Mouse (Mus musculus) mammary gland, adult 2 months (tissue): ENCODE data around the gene Gm6217. TPM values are rescaled to one million over a fixed set of nuclear protein-coding genes. Genes with fewer than 3 reads are reported as not detected.

Experiments used
- polyA plus RNA-seq: library from polyadenylated mRNA; depleted of rRNA; stranded (reverse); fragments of >200 nt; gene quantifications from 2 replicates; pipeline ENCODE4 v1.2.3, GENCODE M21; 2012; ENCODE audit warnings: low replicate concordance; rRNA removed

Gm6217 gene
- not detected in 2 replicates for polyA plus RNA-seq

GRCm38 (mm10) chr1:82931326-82931725 lies at the start of gene Gm6217:
Gene Gm6217, minus strand, starts transcription at chr1:82931399.

GRCm38 (mm10) chr1:82959870-82960385 lies 28.7 kb upstream of the Gm6217 start, which contains the start of gene Gm47955:
Gene Gm47955, plus strand, starts transcription at chr1:82960286.

GRCm38 (mm10) chr1:82955913-82956312 lies 24.7 kb upstream of the Gm6217 start, which contains the start of gene Gm7544:
Gene Gm7544, minus strand, starts transcription at chr1:82956013.

GRCm38 (mm10) chr1:82943295-82943694 lies 12.1 kb upstream of the Gm6217 start, which contains the start of gene A030003K21Rik:
Gene A030003K21Rik, minus strand, starts transcription at chr1:82943388.

GRCm38 (mm10) chr1:82924650-82925049 lies 6.5 kb downstream of the Gm6217 start, which contains the start of gene A030014E15Rik:
Gene A030014E15Rik, plus strand, starts transcription at chr1:82924917.

GRCm38 (mm10) chr1:82913025-82913424 lies 18.2 kb downstream of the Gm6217 start, which contains the start of gene A030005L19Rik:
Gene A030005L19Rik, plus strand, starts transcription at chr1:82913325.

Other genes starting within 250 kb of the Gm6217 start
- 50.1 and 51.4 TPM in 2 replicates for gene Mff, start 206.5 kb downstream of the Gm6217 start, polyA plus RNA-seq
- gene Tm4sf20, start 162.9 kb downstream of the Gm6217 start, polyA plus RNA-seq = not detected in 2 replicates
- not detected in 2 replicates for gene Gm47791, start 160.2 kb downstream of the Gm6217 start, polyA plus RNA-seq
- 42.7 and 63.9 TPM in 2 replicates for gene Agfg1, start 91.9 kb downstream of the Gm6217 start, polyA plus RNA-seq
- 0.60 and 1.1 TPM in 2 replicates for gene A030005L19Rik, start 18.1 kb downstream of the Gm6217 start, polyA plus RNA-seq
- not detected in 2 replicates for gene A030014E15Rik, start 6.5 kb downstream of the Gm6217 start, polyA plus RNA-seq
- not detected in 2 replicates for gene A030003K21Rik, start 12.0 kb upstream of the Gm6217 start, polyA plus RNA-seq
- gene Gm7544, start 24.6 kb upstream of the Gm6217 start, polyA plus RNA-seq = not detected in 2 replicates
- not detected in 2 replicates for gene Gm47955, start 28.9 kb upstream of the Gm6217 start, polyA plus RNA-seq
- gene Gm47959, start 69.1 kb upstream of the Gm6217 start, polyA plus RNA-seq = not detected in 2 replicates
- gene Slc19a3, start 107.0 kb upstream of the Gm6217 start, polyA plus RNA-seq = 0.41 and 0.72 TPM in 2 replicates
- gene Krtap28-10, start 111.1 kb upstream of the Gm6217 start, polyA plus RNA-seq = not detected in 2 replicates
- not detected in 2 replicates for gene Gm47969, start 113.5 kb upstream of the Gm6217 start, polyA plus RNA-seq
- gene A030005K14Rik, start 128.0 kb upstream of the Gm6217 start, polyA plus RNA-seq = not detected in 2 replicates
- not detected in 2 replicates for gene Krtap28-13, start 129.5 kb upstream of the Gm6217 start, polyA plus RNA-seq
- 0.32 TPM in 1 of 2 replicates, not detected in the other for gene Ccl20, start 185.4 kb upstream of the Gm6217 start, polyA plus RNA-seq
- gene Daw1, start 228.4 kb upstream of the Gm6217 start, polyA plus RNA-seq = not detected in 2 replicates